Mouse (Mus musculus) stomach, postnatal 0 days (tissue): ENCODE measurements at regions not wholly inside any gene's neighbourhood (a gene's known extent, or its start where the extent isn't known, plus 50 kb on each side); places are given as distances from the start of the nearest gene placed in this dataset.
"Not testable (repeated sequence)": the region's sequence is repeated elsewhere in the genome, so short reads cannot be mapped to it uniquely, and the experiment has no call there.

Source experiments
- ATAC-seq: fragments of 200-750 bp; cut with Nextera tagmentation; 2 replicates; pipeline ENCODE4 v1.8.0; 2017; ENCODE audit not compliant: low FRiP score, low TSS enrichment
- DNase-seq: peaks from one replicate; pipeline ENCODE4 v3.0.0-alpha.2; 2016; ENCODE audit warnings: low spot score
- H3K27ac ChIP-seq: fragments of 300-500 bp; sonication (generic); replicated peaks from 2 replicates; pipeline ENCODE4 v1.5.1; 2014; ENCODE audit warnings: mild to moderate bottlenecking, control low read depth
- H3K27me3 ChIP-seq: fragments of 300-500 bp; sonication (generic); 2 replicates; pipeline ENCODE4 v1.6.1; 2014; ENCODE audit warnings: low read length; ENCODE audit not compliant: control insufficient read depth, insufficient read depth
- H3K36me3 ChIP-seq: fragments of 300-500 bp; sonication (generic); 2 replicates; pipeline ENCODE4 v1.6.1; 2014; ENCODE audit warnings: low read length, mixed read lengths; ENCODE audit not compliant: control insufficient read depth, insufficient read depth
- H3K4me1 ChIP-seq: fragments of 300-500 bp; sonication (generic); replicated peaks from 2 replicates; pipeline ENCODE4 v1.6.1; 2014; ENCODE audit warnings: antibody characterized with exemption; ENCODE audit not compliant: control insufficient read depth, insufficient read depth
- H3K4me2 ChIP-seq: fragments of 300-500 bp; sonication (generic); replicated peaks from 2 replicates; pipeline ENCODE4 v1.6.1; 2014; ENCODE audit warnings: low read depth, mild to moderate bottlenecking, control low read depth, moderate library complexity
- H3K4me3 ChIP-seq: fragments of 300-500 bp; sonication (generic); 2 replicates; pipeline ENCODE4 v1.5.1; 2014; ENCODE audit warnings: low read depth, low read length, control low read depth
- H3K9ac ChIP-seq: fragments of 300-500 bp; sonication (generic); 2 replicates; pipeline ENCODE4 v1.6.1; 2014; ENCODE audit warnings: mild to moderate bottlenecking, low read length, control low read depth, mixed read lengths
- H3K9me3 ChIP-seq: fragments of 300-500 bp; sonication (generic); 2 replicates; pipeline ENCODE4 v1.6.1; 2016; ENCODE audit warnings: low read length; ENCODE audit not compliant: control insufficient read depth
- CTCF ChIP-seq: IDR thresholded peaks from 2 replicates; pipeline ENCODE4 v1.5.1; 2016; ENCODE audit warnings: antibody characterized with exemption, low read depth, mild to moderate bottlenecking, moderate library complexity
- EP300 ChIP-seq: optimal IDR thresholded peaks from 2 replicates; pipeline ENCODE3; 2016; ENCODE audit warnings: antibody characterized with exemption
- WGBS: fragments of 180-500 bp; shearing (Covaris S2); extraction: QIAGEN DNeasy Blood & Tissue Kit; methylation state at CpG from one replicate; pipeline ENCODE4 v1.1.7; 2014; 5-methylcytosine and 5-hydroxymethylcytosine counted together

DNA sequence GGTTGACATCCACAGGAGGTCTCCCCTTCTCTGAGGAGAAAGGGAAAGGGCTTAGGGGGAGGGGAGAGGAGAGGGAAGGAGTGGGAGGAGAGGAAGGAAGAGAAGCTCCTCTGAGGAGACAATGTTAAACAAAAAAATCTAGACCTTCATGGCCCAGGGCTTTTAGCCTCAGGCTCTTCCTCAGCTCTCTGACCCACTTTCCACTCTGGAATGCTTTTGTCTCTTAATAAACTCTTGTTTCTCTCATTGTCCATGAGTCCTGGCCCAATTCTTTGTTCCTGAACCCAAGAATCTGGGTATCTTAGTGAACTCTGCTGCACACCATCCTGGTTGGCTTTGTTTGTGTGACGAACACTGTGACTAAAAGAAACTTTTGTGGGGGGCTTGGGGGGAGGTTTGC lies 325.0 kb downstream of the Eipr1 start:
- Histone ChIP-seq H3K9me3 (no peaks in the 10 kb centered on the region), H3K27me3 (no peaks in the 10 kb centered on the region), H3K4me2 (no peak overlapping the region), H3K27ac (no peak overlapping the region), H3K36me3 (no peaks in the 10 kb centered on the region), H3K4me3 (no peak overlapping the region), H3K9ac (no peak overlapping the region), H3K4me1 (no peaks in the 10 kb centered on the region)
- no peak for TF ChIP-seq CTCF
- TF ChIP-seq EP300 = no peak
- WGBS = 67% methylated on average over 1 of the region's 1 CpGs
- no peak for DNase-seq
- no peak for ATAC-seq

DNA sequence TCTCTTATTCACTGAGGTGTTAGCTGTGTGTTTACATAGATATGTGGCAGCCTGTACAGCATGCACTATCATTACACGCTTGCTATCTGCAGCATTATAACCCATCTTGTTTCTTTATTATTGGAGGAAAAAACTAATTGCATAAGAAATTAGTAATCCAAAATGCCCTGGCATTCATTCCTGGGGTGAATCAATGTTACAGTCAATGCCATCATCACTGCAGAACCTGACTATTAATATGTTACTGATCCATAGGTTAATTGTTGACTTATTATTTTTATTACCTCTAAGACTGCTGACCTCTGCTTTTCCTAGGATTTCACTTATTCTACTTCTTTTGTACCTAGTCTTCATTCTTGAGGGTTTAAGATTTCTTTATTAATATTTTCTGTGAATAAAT lies 327.4 kb downstream of the Eipr1 start:
- Histone ChIP-seq H3K27me3 (no peaks in the 10 kb centered on the region), H3K4me1 (no peaks in the 10 kb centered on the region), H3K4me3 (no peak overlapping the region), H3K9me3 (no peaks in the 10 kb centered on the region), H3K9ac (no peak overlapping the region), H3K27ac (no peak overlapping the region), H3K4me2 (no peak overlapping the region), H3K36me3 (no peaks in the 10 kb centered on the region)
- whole genome bisulfite sequencing = 72% methylated on average over 1 of the region's 1 CpGs
- no peak for TF ChIP-seq CTCF
- no peak for TF ChIP-seq EP300
- ATAC-seq (no peak), DNase-seq (no peak)

DNA sequence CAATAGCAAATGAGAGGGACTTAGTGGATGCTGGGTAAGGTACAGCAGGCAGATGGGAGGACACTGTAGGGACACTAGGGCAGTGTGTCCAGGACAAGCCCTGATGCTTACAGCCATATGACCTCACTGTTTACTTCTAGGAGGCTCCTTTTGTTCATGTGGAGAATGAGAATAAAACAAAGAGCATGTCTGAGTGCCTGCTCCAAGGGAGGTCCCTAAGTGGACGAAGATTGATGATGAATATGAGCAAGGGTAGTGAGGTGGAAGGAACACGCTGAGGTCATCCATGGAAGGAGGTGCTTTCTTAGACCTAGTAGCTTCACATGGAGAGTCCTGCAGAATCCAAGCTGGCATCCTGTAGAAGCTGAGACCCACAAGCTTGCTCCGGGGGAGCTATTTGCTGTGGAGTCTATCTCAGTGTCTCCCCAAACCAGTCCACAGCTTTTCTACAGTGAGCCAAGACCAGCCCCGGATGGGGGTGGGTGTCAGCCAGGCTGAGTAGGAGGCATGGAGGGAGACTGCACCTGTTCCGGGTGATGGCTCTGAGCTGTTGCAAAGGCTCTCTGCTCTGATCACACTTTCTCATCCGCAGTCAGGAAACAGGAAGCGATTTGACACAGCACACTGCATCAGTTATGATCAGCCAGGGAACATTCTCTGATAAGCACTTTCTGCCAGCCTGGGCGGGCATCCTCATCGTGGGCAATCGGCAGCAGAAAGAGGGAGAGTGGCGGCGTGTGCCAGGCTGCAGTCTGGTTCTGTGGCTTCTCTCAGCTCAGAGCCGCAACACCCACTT lies 332.0 kb downstream of the Eipr1 start:
- DNase-seq = no peak
- Histone ChIP-seq H3K4me2 (no peak overlapping the region), H3K27ac (no peak overlapping the region), H3K27me3 (no peaks in the 10 kb centered on the region), H3K36me3 (no peaks in the 10 kb centered on the region), H3K4me3 (no peak overlapping the region), H3K9ac (no peak overlapping the region), H3K9me3 (no peaks in the 10 kb centered on the region), H3K4me1 (no peaks in the 10 kb centered on the region)
- TF ChIP-seq CTCF = no peak
- TF ChIP-seq EP300 = no peak
- WGBS = 63% methylated on average over 13 of the region's 13 CpGs
- no peak for ATAC-seq

DNA sequence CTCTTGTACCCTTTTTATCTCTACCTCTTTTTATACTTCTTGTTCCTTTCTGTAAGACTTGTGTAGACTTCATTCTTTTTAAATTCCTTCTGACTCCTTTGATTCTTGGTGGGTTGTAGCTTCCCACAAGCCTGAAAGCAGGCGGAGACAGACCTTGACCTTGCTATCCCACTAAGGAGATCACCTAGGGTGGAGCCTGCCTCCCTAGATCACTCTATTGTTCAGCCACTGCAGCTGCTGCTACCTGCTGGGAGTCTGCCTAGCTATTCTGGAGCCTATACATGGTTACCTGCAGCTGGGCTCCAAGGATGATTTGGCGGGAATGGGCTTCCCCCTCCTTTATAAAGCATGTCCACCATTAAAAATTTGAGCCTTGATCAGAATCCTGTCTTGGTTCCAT lies 335.6 kb downstream of the Eipr1 start:
- not testable (repeated sequence) for H3K36me3 ChIP-seq, H3K4me2 ChIP-seq, H3K9me3 ChIP-seq, H3K4me1 ChIP-seq, ATAC-seq, H3K4me3 ChIP-seq, DNase-seq, H3K27me3 ChIP-seq, H3K9ac ChIP-seq, H3K27ac ChIP-seq
- 62% methylated on average over 2 of the region's 2 CpGs for WGBS

DNA sequence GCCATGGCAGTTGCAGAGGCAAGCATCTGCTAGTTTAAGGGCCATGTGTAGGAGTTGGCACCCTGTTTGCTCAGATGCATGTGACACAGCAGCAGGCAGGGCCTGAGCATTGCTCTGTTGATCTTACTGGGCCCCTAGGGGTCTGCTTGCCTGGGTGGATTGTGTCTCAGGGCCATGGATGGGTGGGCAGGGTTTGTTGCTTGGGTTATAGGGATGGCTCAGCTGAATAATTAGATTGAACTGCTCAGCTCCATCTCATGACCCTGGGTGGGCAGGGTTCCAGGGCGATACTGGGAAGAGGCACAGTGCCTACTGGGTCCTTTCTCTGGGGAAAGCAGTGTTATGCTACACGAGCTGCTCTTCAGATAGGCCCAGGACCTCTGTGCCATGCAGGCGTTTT lies 338.0 kb downstream of the Eipr1 start:
- no peak overlapping the region for H3K9ac ChIP-seq
- ATAC-seq (no peak), DNase-seq (no peak)
- H3K4me2 ChIP-seq = no peak overlapping the region
- 61% methylated on average over 3 of the region's 3 CpGs for WGBS
- no peak overlapping the region for H3K4me3 ChIP-seq
- TF ChIP-seq CTCF = no peak
- no peak for TF ChIP-seq EP300
- no peaks in the 10 kb centered on the region for H3K4me1 ChIP-seq
- no peaks in the 10 kb centered on the region for H3K36me3 ChIP-seq
- no peaks in the 10 kb centered on the region for H3K27me3 ChIP-seq
- no peaks in the 10 kb centered on the region for H3K9me3 ChIP-seq
- H3K27ac ChIP-seq = no peak overlapping the region

DNA sequence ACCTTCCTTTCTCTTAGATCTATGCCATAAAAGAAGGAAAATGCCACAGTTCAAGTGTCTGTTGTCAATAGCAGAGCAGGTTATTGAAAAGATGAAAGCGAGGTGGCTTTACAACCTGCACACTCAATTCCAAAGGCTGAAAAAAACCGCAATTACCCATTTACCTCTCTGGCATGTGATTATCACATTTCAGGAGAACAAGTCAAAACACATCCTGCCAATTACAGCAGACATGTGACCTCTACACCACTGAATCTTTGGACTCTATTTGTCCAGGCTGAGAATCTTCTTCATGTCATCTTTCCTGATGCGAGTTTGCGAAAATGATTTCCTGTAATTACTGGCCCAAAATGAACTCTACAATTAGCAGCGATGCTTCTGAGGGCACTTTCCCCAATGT lies 338.8 kb downstream of the Eipr1 start:
- Histone ChIP-seq H3K4me3 (no peak overlapping the region), H3K4me1 (no peaks in the 10 kb centered on the region), H3K27ac (no peak overlapping the region), H3K36me3 (no peaks in the 10 kb centered on the region), H3K4me2 (no peak overlapping the region), H3K9ac (no peak overlapping the region), H3K9me3 (no peaks in the 10 kb centered on the region), H3K27me3 (no peaks in the 10 kb centered on the region)
- DNase-seq (no peak), ATAC-seq (no peak)
- 83% methylated on average over 5 of the region's 5 CpGs for WGBS
- TF ChIP-seq EP300 (no peak), CTCF (no peak)
